Mouse (Mus musculus): Measurements from ENCODE around the gene Akap7.

DNA sequence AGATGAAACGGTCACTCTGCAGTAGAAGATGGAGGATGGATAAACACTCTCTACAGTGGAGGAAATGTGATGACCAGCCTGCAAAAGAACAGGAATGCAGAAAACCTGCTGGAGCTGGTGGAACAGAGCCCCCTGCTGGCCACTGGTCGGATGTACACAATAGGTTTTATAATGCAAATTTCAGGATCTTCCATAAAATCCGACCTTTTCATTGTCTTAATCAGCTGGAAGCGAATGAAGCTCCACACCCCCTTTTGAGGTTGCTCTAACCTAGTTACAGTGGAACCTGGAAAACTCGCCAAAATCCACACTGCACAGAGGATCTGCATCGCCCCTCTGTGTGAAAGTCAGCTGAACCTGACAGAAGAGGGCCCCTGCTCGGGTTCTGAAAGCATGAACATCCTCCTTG lies 88.4 kb downstream of the Akap7 start:
- TF ChIP-seq CTCF (IDR thresholded peaks at IDR 0.05; ENCODE audit: borderline replicate concordance, insufficient read depth, low read depth, low read length), result peak; percentile 90
- TF ChIP-seq POLR2A (IDR thresholded peaks at IDR 0.05; ENCODE audit: borderline replicate concordance, insufficient read depth, low read length), result no peak
